8 mouse cellular contexts compared by ENCODE assay signal in the genomic region with DNA sequence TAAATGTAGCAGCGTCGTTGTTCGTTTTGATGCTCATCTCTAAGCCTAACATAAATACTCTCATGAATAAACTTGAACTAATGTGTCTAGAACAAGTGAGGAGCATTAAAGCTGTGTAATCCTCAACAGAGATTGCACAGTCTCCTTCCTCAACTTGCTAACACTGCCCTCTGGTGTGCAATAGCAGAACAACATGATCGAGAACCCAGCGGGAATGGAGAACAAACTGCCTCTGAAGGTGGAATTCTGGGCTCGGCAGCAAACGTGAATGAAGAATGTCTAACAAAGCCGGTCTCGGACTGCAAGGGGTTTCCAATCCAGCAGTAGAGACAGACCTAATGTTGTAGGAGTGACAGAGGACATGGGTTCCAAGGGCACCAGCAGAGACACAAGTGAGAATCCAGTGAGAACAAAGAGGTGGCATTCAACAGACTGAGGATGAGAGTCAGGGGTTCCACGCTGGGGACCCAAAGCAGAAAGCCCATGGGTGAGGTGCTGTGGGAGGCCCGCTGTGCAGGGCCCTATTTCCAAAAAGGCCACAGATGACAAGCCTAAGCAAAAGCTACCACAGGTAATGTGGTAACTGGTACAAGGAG. TPM values are rescaled to one million over a fixed set of nuclear protein-coding genes. Genes with fewer than 3 reads are reported as not detected.
DNase-seq lines count a peak whose midpoint lies in the region; ATAC-seq lines count a peak whose summit lies in the region.

No protein-coding gene starts in this region.

- WGBS in hindbrain, embryonic 16.5 days, result 20% methylated on average over 11 of the region's 11 CpGs

- H3K4me1 ChIP-seq in hindbrain, embryonic 16.5 days (ENCODE audit: control insufficient read depth, insufficient read depth, low read depth, low read length), result no peaks in the 10 kb centered on the region

- no peaks in the 10 kb centered on the region for H3K36me3 ChIP-seq in hindbrain, embryonic 16.5 days (ENCODE audit: control insufficient read depth, insufficient read depth, low read length)

- H3K4me2 ChIP-seq in hindbrain, embryonic 16.5 days (ENCODE audit: low read length), result peak overlapping the region; percentile 29

- DNase-seq in cerebellum, adult 8-10 months, result peak; percentile 84
- DNase-seq in frontal cortex, postnatal 14 days (ENCODE audit: low spot score in 2 of 2), result peak; percentile 53 to 86
- DNase-seq in layer of hippocampus, postnatal 25 days (ENCODE audit: extremely low spot score in 1 of 2, low spot score in 1 of 2), result peak; percentile 70 to 93
- peak; percentile 68 to 89 for DNase-seq in lung, postnatal 4 days
- peak; percentile 84 for DNase-seq in retina, postnatal 7 days (ENCODE audit: low read depth, low spot score)
- DNase-seq in yolk sac, embryonic 10.5 days (ENCODE audit: low spot score), result peak; percentile 79

- no peaks in the 10 kb centered on the region for H3K27me3 ChIP-seq in hindbrain, embryonic 16.5 days (replicated peaks; ENCODE audit: control insufficient read depth, insufficient read depth, low read length)

- H3K9me3 ChIP-seq in hindbrain, embryonic 16.5 days (ENCODE audit: control insufficient read depth, low read length), result no peaks in the 10 kb centered on the region

- no peak overlapping the region for H3K4me3 ChIP-seq in hindbrain, embryonic 16.5 days (ENCODE audit: low read length)

- ATAC-seq in activated CD4-positive, CD25-positive, alpha-beta regulatory T cell, adult 4 months, result peak; percentile 63
- 0 out of 2 replicates have a peak, but pooled peaks have one; percentile 30 for ATAC-seq in hindbrain, embryonic 16.5 days

- H3K27ac ChIP-seq in hindbrain, embryonic 16.5 days (ENCODE audit: low read depth, low read length), result no peak overlapping the region

- peak overlapping the region; percentile 25; the same call in 1 of the 2 replicates for H3K9ac ChIP-seq in hindbrain, embryonic 16.5 days (ENCODE audit: low read depth, low read length)

RNA-seq across cellular contexts. Expression of gene Sema3g, which starts 16.4 kb away (rescaled TPM):
- not detected for polyA plus RNA-seq in activated CD4-positive, CD25-positive, alpha-beta regulatory T cell, adult 4 months (2017; shearing (Covaris generic))
- 0.61 and 0.66 TPM in 2 replicates for polyA plus RNA-seq in hindbrain, embryonic 16.5 days (2015; fragmentation: Nextera tagmentation; extraction: Ambion mirVana)
- total RNA-seq in layer of hippocampus, postnatal 25 days (2021), result 1 to 10 TPM; 4.4 to 5.0 TPM

RNA-seq across cellular contexts. Expression of gene Phf7, which starts 17.0 kb away (rescaled TPM):
- 10 to 100 TPM; 10.7 to 12.9 TPM for polyA plus RNA-seq in activated CD4-positive, CD25-positive, alpha-beta regulatory T cell, adult 4 months (2017; shearing (Covaris generic))
- polyA plus RNA-seq in hindbrain, embryonic 16.5 days (2015; fragmentation: Nextera tagmentation; extraction: Ambion mirVana), result 7.8 and 9.8 TPM in 2 replicates
- total RNA-seq in layer of hippocampus, postnatal 25 days (2021), result 1 to 10 TPM; 3.6 to 4.1 TPM

RNA-seq across cellular contexts. Expression of gene Bap1, which starts 17.2 kb away (rescaled TPM):
- 10 to 100 TPM; 21.1 to 25.4 TPM for polyA plus RNA-seq in activated CD4-positive, CD25-positive, alpha-beta regulatory T cell, adult 4 months (2017; shearing (Covaris generic))
- 102 and 120 TPM in 2 replicates for polyA plus RNA-seq in hindbrain, embryonic 16.5 days (2015; fragmentation: Nextera tagmentation; extraction: Ambion mirVana)
- total RNA-seq in layer of hippocampus, postnatal 25 days (2021), result 100 to 1,000 TPM; 127 to 131 TPM

RNA-seq across cellular contexts. Expression of gene Nisch, which starts 17.3 kb away (rescaled TPM):
- 100 to 1,000 TPM; 130 to 131 TPM for polyA plus RNA-seq in activated CD4-positive, CD25-positive, alpha-beta regulatory T cell, adult 4 months (2017; shearing (Covaris generic))
- 304 and 382 TPM in 2 replicates for polyA plus RNA-seq in hindbrain, embryonic 16.5 days (2015; fragmentation: Nextera tagmentation; extraction: Ambion mirVana)
- total RNA-seq in layer of hippocampus, postnatal 25 days (2021), result 100 to 1,000 TPM; 431 to 467 TPM

RNA-seq across cellular contexts. Expression of gene Tnnc1, which starts 26.0 kb away (rescaled TPM):
- not detected for polyA plus RNA-seq in activated CD4-positive, CD25-positive, alpha-beta regulatory T cell, adult 4 months (2017; shearing (Covaris generic))
- 2.3 and 15.0 TPM in 2 replicates for polyA plus RNA-seq in hindbrain, embryonic 16.5 days (2015; fragmentation: Nextera tagmentation; extraction: Ambion mirVana)
- 1 to 10 TPM; 2.2 to 3.1 TPM for total RNA-seq in layer of hippocampus, postnatal 25 days (2021)
